Mouse (Mus musculus) frontal cortex, postnatal 10 days (tissue): ENCODE results near the gene Pcna.
A peak's percentile ranks its signal among the peaks of the same experiment; 100 is the strongest.
"Not testable (repeated sequence)": the region's sequence is repeated elsewhere in the genome, so short reads cannot be mapped to it uniquely, and the experiment has no call there.

Experiments
- DNase-seq, 2 experiments: peaks; one replicate each; pipeline ENCODE4 v3.0.0; 2022; ENCODE audit warnings: low spot score in 2 of 2, mixed read lengths in 1 of 2

The Pcna gene

GRCm38 (mm10) chr2:132276249-132276648 lies 23.1 kb upstream of the Pcna start:
- no peak for DNase-seq

- DNase-seq = no peak
These were observed 22.4 kb upstream of the Pcna start for GRCm38 (mm10) chr2:132275527-132275926.

- no peak for DNase-seq
These were observed 19.7 kb upstream of the Pcna start for GRCm38 (mm10) chr2:132272694-132273389.

GRCm38 (mm10) chr2:132270331-132270951 lies 17.3 kb upstream of the Pcna start:
- DNase-seq = no peak

- DNase-seq = no peak
These were observed 16.1 kb upstream of the Pcna start for GRCm38 (mm10) chr2:132269217-132269616.

GRCm38 (mm10) chr2:132266086-132266485 lies 13.0 kb upstream of the Pcna start:
- DNase-seq = no peak

GRCm38 (mm10) chr2:132265196-132265595 lies 12.1 kb upstream of the Pcna start:
- DNase-seq = no peak

GRCm38 (mm10) chr2:132264266-132264710 lies 11.2 kb upstream of the Pcna start:
- no peak for DNase-seq

- DNase-seq = peak in 1 of 2 experiments; percentile 20
These were observed 10.5 kb upstream of the Pcna start for GRCm38 (mm10) chr2:132263421-132264265.

GRCm38 (mm10) chr2:132262879-132263398 lies 9.8 kb upstream of the Pcna start, which contains the start of gene Cds2:
Gene Cds2 (plus strand): TSS chr2:132263148.
- peak; percentile 98 to 99 for DNase-seq

GRCm38 (mm10) chr2:132262175-132262574 lies 9.1 kb upstream of the Pcna start:
- DNase-seq = no peak

- DNase-seq = no peak
These were observed 7.5 kb upstream of the Pcna start for GRCm38 (mm10) chr2:132260601-132261000.

- DNase-seq = no peak
These were observed 4.4 kb upstream of the Pcna start for GRCm38 (mm10) chr2:132257350-132258068.

GRCm38 (mm10) chr2:132253603-132254002 lies 489 bp upstream of the Pcna start:
- DNase-seq = no peak

GRCm38 (mm10) chr2:132251911-132252310 lies 1.2 kb downstream of the Pcna start:
- DNase-seq = no peak

GRCm38 (mm10) chr2:132247539-132248313 lies 5.4 kb downstream of the Pcna start, which contains the start of gene Tmem230:
Gene Tmem230 (minus strand): TSS chr2:132247807.
- peak; percentile 89 to 93 for DNase-seq

GRCm38 (mm10) chr2:132243370-132243769 lies 9.7 kb downstream of the Pcna start:
- no peak for DNase-seq

GRCm38 (mm10) chr2:132240457-132240856 lies 12.7 kb downstream of the Pcna start:
- peak in 1 of 2 experiments; percentile 49 for DNase-seq

- DNase-seq = not testable (repeated sequence)
These were observed 13.7 kb downstream of the Pcna start for GRCm38 (mm10) chr2:132239434-132239833.

GRCm38 (mm10) chr2:132235975-132236374 lies 17.1 kb downstream of the Pcna start:
- DNase-seq = no peak
